Mouse (Mus musculus) testis, adult 2 months (tissue): ENCODE measurements around the gene Olfr214.
"Not testable (repeated sequence)": the region's sequence is repeated elsewhere in the genome, so short reads cannot be mapped to it uniquely, and the experiment has no call there.

Experiments used
- CTCF ChIP-seq: fragments of 200-500 bp; IDR thresholded peaks from 2 replicates; pipeline ENCODE4 v1.5.1; 2012; ENCODE audit warnings: low read depth, mild to moderate bottlenecking, inconsistent platforms, low read length, moderate library complexity; ENCODE audit not compliant: control insufficient read depth, insufficient read depth, insufficient replicate concordance
- POLR2A ChIP-seq: fragments of 200-500 bp; IDR thresholded peaks from 2 replicates; pipeline ENCODE4 v1.6.1; 2012; ENCODE audit warnings: low read depth, mild to moderate bottlenecking, inconsistent platforms, low read length, moderate library complexity; ENCODE audit not compliant: control insufficient read depth

GRCm38 (mm10) chr6:116600969-116601368 is 46.9 kb downstream of the Olfr214 start:
- TF ChIP-seq CTCF, POLR2A: not testable (repeated sequence)
